Mouse (Mus musculus): ENCODE measurements around the gene Ubxn4. TPM values are rescaled to one million over a fixed set of nuclear protein-coding genes. Genes with fewer than 3 reads are reported as not detected.

The Ubxn4 gene
- polyA plus RNA-seq, 1 experiment from 2014 or later = 56.5 TPM

DNA sequence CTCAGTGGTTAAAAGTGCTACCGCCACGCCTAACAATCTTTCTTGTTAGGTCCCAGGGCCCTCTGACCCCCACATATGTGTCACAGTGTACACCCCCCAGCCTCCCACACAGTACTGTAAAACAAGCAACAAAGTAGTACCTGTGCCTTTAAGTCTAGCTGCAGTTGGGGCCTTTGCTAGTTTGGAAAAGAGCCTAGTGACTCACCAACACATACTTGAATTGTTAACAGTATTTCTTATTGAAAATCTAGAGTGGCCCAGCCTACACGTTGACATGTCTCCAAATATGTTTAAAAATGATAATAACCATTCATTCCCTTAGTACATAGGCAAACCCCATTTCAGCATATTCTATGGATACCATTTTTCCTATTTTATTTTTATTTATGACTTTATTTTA, 27.0 kb downstream of the Ubxn4 start:
- WGBS = 87% methylated on average over 3 of the region's 3 CpGs
- Histone ChIP-seq H3K27me3 (ENCODE audit: insufficient read depth, low read length) (no peaks in the 10 kb centered on the region), H3K4me1 (ENCODE audit: insufficient read depth, low read length) (no peaks in the 10 kb centered on the region), H3K36me3 (ENCODE audit: insufficient read depth, low read length) (peaks cover 73% of the 10 kb centered on the region), H3K9me3 (ENCODE audit: low read length) (no peaks in the 10 kb centered on the region), H3K27ac (ENCODE audit: low read length) (no peak overlapping the region), H3K4me2 (replicated peaks; ENCODE audit: low read depth, low read length) (no peak overlapping the region), H3K9ac (replicated peaks; ENCODE audit: low read length) (no peak overlapping the region), H3K4me3 (ENCODE audit: low read length) (no peak overlapping the region)
- no peak for ATAC-seq (ENCODE audit: low FRiP score, low TSS enrichment)

DNA sequence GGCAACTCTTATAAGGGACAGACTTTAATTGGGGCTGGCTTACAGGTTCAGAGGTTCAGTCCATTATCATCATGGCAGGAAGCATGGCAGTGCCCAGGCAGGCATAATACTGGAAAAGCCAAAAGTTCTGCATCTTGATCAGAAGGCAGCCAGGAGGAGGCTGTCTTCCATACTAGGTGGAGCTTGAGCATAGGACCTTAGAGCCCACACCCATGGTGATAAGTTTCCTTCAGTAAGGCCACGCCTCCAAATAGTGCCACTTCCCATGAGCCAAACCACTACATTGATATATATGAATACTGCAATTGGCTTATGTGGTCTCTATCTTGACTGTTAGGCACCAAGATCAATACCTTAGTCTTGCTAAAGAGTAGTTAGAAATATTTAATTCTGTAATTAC, 32.1 kb downstream of the Ubxn4 start:
- H3K36me3 ChIP-seq (ENCODE audit: insufficient read depth, low read length) = peaks cover 77% of the 10 kb centered on the region
- 88% methylated on average over 1 of the region's 1 CpGs for WGBS
- ATAC-seq (ENCODE audit: low FRiP score, low TSS enrichment) = no peak

DNA sequence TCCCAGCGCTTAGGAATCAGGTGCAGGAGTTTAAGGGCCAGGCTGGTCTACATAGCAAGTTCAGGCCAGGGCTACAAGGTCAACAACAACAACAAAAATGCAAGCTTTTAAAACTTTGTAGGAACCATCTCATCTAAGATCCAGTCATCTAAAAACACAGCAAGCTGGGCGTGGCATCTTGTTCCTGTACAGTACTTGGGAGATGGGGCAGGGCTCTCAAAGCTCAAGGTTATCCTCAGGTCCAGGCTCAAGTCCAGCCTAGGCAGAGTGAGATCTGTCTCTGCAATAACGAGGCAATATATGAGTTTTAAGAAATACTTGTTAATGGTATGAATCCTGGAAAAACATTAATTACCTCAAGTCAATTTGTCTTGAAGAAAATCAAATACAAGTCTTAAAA, 34.8 kb downstream of the Ubxn4 start:
- no peak overlapping the region for H3K9ac ChIP-seq (replicated peaks; ENCODE audit: low read length)
- peaks cover 65% of the 10 kb centered on the region for H3K36me3 ChIP-seq (ENCODE audit: insufficient read depth, low read length)
- WGBS = 94% methylated on average over 3 of the region's 3 CpGs
- H3K9me3 ChIP-seq (ENCODE audit: low read length) = no peaks in the 10 kb centered on the region
- no peak overlapping the region for H3K4me2 ChIP-seq (replicated peaks; ENCODE audit: low read depth, low read length)
- no peak overlapping the region for H3K27ac ChIP-seq (ENCODE audit: low read length)
- no peak overlapping the region for H3K4me3 ChIP-seq (ENCODE audit: low read length)
- H3K27me3 ChIP-seq (ENCODE audit: insufficient read depth, low read length) = no peaks in the 10 kb centered on the region
- ATAC-seq (ENCODE audit: low FRiP score, low TSS enrichment) = no peak
- H3K4me1 ChIP-seq (ENCODE audit: insufficient read depth, low read length) = no peaks in the 10 kb centered on the region

More for the DNA sequence above, 32.1 kb downstream of the Ubxn4 start:
- no peak overlapping the region for H3K9ac ChIP-seq (replicated peaks; ENCODE audit: low read length)
- H3K4me2 ChIP-seq (replicated peaks; ENCODE audit: low read depth, low read length) = no peak overlapping the region
- H3K27me3 ChIP-seq (ENCODE audit: insufficient read depth, low read length) = no peaks in the 10 kb centered on the region
- H3K4me1 ChIP-seq (ENCODE audit: insufficient read depth, low read length) = no peaks in the 10 kb centered on the region
- H3K9me3 ChIP-seq (ENCODE audit: low read length) = no peaks in the 10 kb centered on the region
- H3K27ac ChIP-seq (ENCODE audit: low read length) = no peak overlapping the region
- H3K4me3 ChIP-seq (ENCODE audit: low read length) = no peak overlapping the region

DNA sequence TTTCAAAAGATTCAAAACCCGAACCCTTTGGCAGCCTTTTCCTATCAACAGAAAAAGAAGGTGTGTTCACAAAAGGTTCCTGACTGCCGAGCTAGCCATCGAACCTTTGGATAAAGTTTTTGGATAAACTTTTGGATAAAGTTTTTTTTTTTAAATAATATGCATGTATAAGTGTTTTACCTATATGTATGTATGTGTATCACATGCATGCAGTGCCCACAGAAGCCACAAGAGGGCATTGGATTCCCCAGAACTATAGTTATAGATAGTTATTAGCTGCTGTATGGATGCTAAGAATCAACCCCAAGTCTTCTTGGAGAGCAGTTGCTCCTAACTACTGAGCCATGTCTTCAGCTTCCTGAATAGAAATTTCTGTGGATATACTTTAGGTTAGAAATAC, 38.0 kb downstream of the Ubxn4 start:
- H3K9me3 ChIP-seq (ENCODE audit: low read length) = no peaks in the 10 kb centered on the region

DNA sequence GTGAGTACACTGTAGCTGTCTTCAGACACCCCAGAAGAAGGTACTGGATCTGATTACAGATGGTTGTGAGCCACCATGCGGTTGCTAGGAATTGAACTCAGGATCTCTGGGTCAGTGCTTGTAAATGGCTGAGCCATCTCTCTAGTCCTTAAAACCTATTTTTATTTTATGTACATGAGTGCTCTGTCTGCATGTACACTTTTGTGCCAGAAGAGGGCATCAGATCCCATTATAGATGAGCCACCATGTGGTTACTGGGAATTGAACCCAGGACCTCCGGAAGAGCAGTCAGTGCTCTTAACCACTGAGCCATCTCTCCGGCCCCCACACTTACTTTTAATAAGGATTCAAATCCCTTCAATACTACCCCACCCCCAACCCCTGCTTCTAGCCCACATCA, 39.2 kb downstream of the Ubxn4 start:
- ATAC-seq (ENCODE audit: low FRiP score, low TSS enrichment) = no peak
- no peak overlapping the region for H3K27ac ChIP-seq (ENCODE audit: low read length)

More for the DNA sequence above, 38.0 kb downstream of the Ubxn4 start:
- 93% methylated on average over 3 of the region's 3 CpGs for WGBS
- Histone ChIP-seq H3K27ac (ENCODE audit: low read length) (no peak overlapping the region), H3K27me3 (ENCODE audit: insufficient read depth, low read length) (no peaks in the 10 kb centered on the region), H3K4me2 (replicated peaks; ENCODE audit: low read depth, low read length) (no peak overlapping the region), H3K4me3 (ENCODE audit: low read length) (no peak overlapping the region), H3K4me1 (ENCODE audit: insufficient read depth, low read length) (no peaks in the 10 kb centered on the region), H3K36me3 (ENCODE audit: insufficient read depth, low read length) (peaks cover 41% of the 10 kb centered on the region), H3K9ac (replicated peaks; ENCODE audit: low read length) (no peak overlapping the region)
- no peak for ATAC-seq (ENCODE audit: low FRiP score, low TSS enrichment)

DNA sequence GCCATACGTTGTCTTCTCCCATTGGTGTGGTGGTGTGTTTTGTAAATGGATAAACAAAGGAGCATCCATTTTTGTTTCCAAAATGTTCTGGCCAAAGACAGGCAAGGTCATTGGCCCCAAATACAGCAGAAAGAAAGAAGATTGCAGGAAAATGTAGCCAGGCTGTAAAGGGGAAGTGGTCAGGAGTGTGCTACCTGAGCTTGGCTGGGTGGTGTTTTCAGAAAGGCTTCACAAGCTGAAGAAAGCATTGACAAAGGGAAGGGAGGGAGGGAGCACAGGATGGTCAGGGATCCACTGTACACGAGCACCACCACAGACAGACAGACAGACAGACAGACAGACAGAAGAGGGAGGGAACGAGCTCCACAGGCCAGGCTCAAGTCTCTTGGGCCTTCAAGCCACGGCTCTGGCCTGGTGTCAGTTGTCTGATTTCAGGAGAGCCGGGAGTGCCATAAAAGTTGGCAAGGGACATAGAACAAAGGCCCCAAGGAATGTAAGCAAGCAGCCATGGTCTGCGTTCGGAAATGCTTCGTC, 40.5 kb downstream of the Ubxn4 start:
- Histone ChIP-seq H3K36me3 (ENCODE audit: insufficient read depth, low read length) (peaks cover 19% of the 10 kb centered on the region), H3K4me2 (replicated peaks; ENCODE audit: low read depth, low read length) (no peak overlapping the region), H3K27me3 (ENCODE audit: insufficient read depth, low read length) (no peaks in the 10 kb centered on the region), H3K9me3 (ENCODE audit: low read length) (no peaks in the 10 kb centered on the region), H3K9ac (replicated peaks; ENCODE audit: low read length) (no peak overlapping the region), H3K27ac (ENCODE audit: low read length) (no peak overlapping the region), H3K4me3 (ENCODE audit: low read length) (no peak overlapping the region), H3K4me1 (ENCODE audit: insufficient read depth, low read length) (no peaks in the 10 kb centered on the region)
- 77% methylated on average over 8 of the region's 8 CpGs for WGBS
- ATAC-seq (ENCODE audit: low FRiP score, low TSS enrichment) = no peak

More for the DNA sequence above, 39.2 kb downstream of the Ubxn4 start:
- Histone ChIP-seq H3K27me3 (ENCODE audit: insufficient read depth, low read length) (no peaks in the 10 kb centered on the region), H3K9me3 (ENCODE audit: low read length) (no peaks in the 10 kb centered on the region), H3K4me2 (replicated peaks; ENCODE audit: low read depth, low read length) (no peak overlapping the region), H3K9ac (replicated peaks; ENCODE audit: low read length) (no peak overlapping the region), H3K4me3 (ENCODE audit: low read length) (no peak overlapping the region), H3K36me3 (ENCODE audit: insufficient read depth, low read length) (peaks cover 30% of the 10 kb centered on the region), H3K4me1 (ENCODE audit: insufficient read depth, low read length) (no peaks in the 10 kb centered on the region)
- 95% methylated on average over 3 of the region's 3 CpGs for WGBS

DNA sequence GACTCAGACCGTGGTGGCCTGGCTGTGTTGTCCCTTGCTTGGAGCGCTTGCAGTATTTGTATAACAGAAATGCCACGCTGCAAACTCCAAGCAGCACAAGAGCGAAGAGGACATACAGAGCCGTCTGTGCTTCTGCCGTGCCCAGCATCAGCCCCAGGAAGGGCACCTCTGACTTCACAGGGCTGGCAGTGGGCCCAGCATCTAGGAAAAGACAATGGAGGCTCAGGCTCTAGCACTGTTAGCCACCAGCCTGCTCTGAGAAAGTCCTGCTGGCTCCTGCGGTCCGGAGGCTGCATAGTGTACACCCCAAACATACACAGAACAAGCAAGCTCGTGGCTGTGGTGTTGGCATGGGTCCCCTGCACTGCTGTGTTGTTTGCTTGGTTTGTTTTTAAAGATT, 41.4 kb downstream of the Ubxn4 start:
- no peak overlapping the region for H3K9ac ChIP-seq (replicated peaks; ENCODE audit: low read length)
- H3K36me3 ChIP-seq (ENCODE audit: insufficient read depth, low read length) = peaks cover 11% of the 10 kb centered on the region; the same call in 1 of the 2 replicates
- H3K27ac ChIP-seq (ENCODE audit: low read length) = no peak overlapping the region
- WGBS = 88% methylated on average over 9 of the region's 9 CpGs
- H3K27me3 ChIP-seq (ENCODE audit: insufficient read depth, low read length) = no peaks in the 10 kb centered on the region
- H3K9me3 ChIP-seq (ENCODE audit: low read length) = no peaks in the 10 kb centered on the region
- H3K4me1 ChIP-seq (ENCODE audit: insufficient read depth, low read length) = no peaks in the 10 kb centered on the region
- no peak overlapping the region for H3K4me3 ChIP-seq (ENCODE audit: low read length)
- no peak overlapping the region for H3K4me2 ChIP-seq (replicated peaks; ENCODE audit: low read depth, low read length)
- no peak for ATAC-seq (ENCODE audit: low FRiP score, low TSS enrichment)

DNA sequence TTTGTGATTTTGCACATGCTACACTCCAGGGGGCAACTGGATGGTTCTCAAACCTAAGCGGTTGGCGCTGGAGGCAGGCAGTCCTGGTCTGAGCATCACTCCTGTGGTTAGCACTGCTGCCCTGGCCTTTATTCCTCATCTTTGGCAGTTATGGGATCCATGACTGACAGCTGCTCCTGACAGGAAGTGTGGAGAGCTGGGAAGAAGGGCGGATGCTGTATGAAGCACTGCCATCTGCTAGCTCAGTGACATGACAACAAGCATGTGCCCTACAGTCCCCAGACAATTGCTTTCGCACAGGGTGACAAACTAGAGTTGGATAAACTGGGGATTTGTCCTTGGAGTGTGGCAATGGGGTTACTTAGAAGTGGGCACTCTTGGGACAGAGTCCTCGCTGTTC, 46.5 kb downstream of the Ubxn4 start:
- Histone ChIP-seq H3K4me2 (replicated peaks; ENCODE audit: low read depth, low read length) (no peak overlapping the region), H3K27ac (ENCODE audit: low read length) (no peak overlapping the region), H3K36me3 (ENCODE audit: insufficient read depth, low read length) (no peaks in the 10 kb centered on the region), H3K9me3 (ENCODE audit: low read length) (no peaks in the 10 kb centered on the region), H3K4me3 (ENCODE audit: low read length) (no peak overlapping the region), H3K9ac (replicated peaks; ENCODE audit: low read length) (no peak overlapping the region), H3K27me3 (ENCODE audit: insufficient read depth, low read length) (no peaks in the 10 kb centered on the region), H3K4me1 (ENCODE audit: insufficient read depth, low read length) (no peaks in the 10 kb centered on the region)
- 90% methylated on average over 5 of the region's 5 CpGs for WGBS
- ATAC-seq (ENCODE audit: low FRiP score, low TSS enrichment) = no peak

DNA sequence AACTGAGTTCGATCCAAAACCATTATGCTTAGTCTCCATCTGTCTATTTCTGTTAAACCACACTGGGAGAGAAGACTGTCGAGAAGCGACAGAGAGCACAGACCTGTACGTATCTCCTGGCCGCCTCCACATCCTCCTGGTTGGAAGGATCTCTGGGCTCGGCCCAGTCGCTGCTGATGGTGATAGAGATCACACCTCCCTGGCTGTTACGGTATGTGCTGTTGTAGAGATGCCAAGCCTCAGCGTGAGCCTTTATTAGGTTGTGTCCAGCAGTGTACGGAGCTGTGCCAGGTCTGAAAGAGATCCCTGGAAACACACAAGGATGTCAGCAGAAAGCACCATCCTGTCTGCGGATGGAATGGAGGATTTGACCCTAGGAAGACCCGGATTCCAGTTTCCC, 49.8 kb downstream of the Ubxn4 start:
- H3K4me1 ChIP-seq (ENCODE audit: insufficient read depth, low read length) = no peaks in the 10 kb centered on the region
- H3K4me3 ChIP-seq (ENCODE audit: low read length) = no peak overlapping the region
- H3K9me3 ChIP-seq (ENCODE audit: low read length) = no peaks in the 10 kb centered on the region
- no peak for ATAC-seq (ENCODE audit: low FRiP score, low TSS enrichment)
- H3K36me3 ChIP-seq (ENCODE audit: insufficient read depth, low read length) = no peaks in the 10 kb centered on the region
- no peak overlapping the region for H3K9ac ChIP-seq (replicated peaks; ENCODE audit: low read length)
- no peaks in the 10 kb centered on the region for H3K27me3 ChIP-seq (ENCODE audit: insufficient read depth, low read length)
- H3K4me2 ChIP-seq (replicated peaks; ENCODE audit: low read depth, low read length) = no peak overlapping the region
- no peak overlapping the region for H3K27ac ChIP-seq (ENCODE audit: low read length)
- WGBS = 78% methylated on average over 12 of the region's 12 CpGs

DNA sequence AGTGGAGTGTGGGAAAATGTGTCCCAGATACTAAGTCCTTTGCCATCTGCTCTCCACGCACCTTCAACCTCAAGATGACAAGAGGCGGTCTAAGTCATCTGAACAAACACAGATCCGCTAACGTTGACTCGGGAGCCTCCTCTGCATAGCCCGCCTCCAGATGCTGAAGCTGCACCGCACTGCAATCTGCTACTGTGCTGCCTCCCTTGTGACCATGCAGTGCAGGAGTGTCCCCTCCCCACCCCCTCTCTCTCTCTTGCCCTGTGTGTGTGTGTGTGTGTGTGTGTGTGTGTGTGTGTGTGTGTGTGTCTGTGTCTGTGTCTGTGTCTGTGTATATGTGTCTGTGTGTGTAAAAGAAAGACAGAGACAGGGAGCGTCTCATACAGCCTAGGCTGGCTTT, 51.5 kb downstream of the Ubxn4 start:
- WGBS = 48% methylated on average over 8 of the region's 8 CpGs
- Histone ChIP-seq H3K27me3 (ENCODE audit: insufficient read depth, low read length) (no peaks in the 10 kb centered on the region), H3K27ac (ENCODE audit: low read length) (no peak overlapping the region), H3K4me3 (ENCODE audit: low read length) (no peak overlapping the region), H3K4me2 (replicated peaks; ENCODE audit: low read depth, low read length) (no peak overlapping the region), H3K9ac (replicated peaks; ENCODE audit: low read length) (no peak overlapping the region), H3K4me1 (ENCODE audit: insufficient read depth, low read length) (no peaks in the 10 kb centered on the region), H3K36me3 (ENCODE audit: insufficient read depth, low read length) (no peaks in the 10 kb centered on the region), H3K9me3 (ENCODE audit: low read length) (no peaks in the 10 kb centered on the region)
- ATAC-seq (ENCODE audit: low FRiP score, low TSS enrichment) = 0 out of 2 replicates have a peak, but pooled peaks have one; percentile 32

Measured in kidney, embryonic 16.5 days (tissue).